11 mouse cellular contexts compared by ENCODE assay signal in the genomic region with DNA sequence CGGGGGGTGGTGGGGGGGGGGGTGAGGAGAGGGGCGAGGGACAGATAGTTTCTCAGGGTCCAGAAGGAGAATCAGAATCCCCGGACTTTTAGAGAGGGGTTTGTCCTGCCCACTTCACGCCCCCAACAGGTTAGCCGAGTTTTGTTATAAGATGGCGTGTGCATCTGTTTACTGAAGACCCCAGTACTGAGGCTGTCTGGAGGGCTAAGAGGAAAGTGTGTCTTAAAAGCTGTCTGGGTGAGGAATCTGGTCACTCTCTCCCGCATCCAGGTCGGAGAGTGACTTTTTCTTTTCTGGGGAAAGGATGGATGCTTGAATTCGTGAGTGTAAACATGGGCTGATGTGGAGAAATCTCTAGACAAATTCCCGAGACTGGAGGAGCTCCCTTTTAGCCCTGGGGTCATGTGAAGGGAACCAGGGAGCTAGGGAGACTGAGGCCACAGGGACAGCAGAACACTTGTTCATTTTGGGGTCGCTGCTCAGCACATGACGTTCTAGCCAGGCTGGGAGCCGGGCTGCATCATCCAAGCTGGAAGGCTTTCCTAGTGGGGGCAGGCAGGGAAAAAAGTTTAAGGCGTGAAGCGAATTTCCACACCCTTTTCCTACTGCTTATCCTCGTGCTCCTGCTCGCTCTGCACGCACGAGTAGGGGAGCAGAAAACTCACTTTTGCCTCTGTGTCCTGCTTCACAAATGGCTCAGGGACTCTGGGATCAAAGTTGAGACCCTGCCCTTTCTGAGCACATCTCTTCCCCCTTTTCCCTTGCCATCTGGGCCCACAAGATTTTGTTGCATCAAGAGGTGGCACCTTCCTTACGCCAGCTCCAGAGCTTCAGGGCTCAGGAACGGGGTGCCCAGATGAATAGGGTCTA. TPM values are rescaled to one million over a fixed set of nuclear protein-coding genes. Genes with fewer than 3 reads are reported as not detected.
DNase-seq lines count a peak whose midpoint lies in the region; ATAC-seq and TF ChIP-seq lines count a peak whose summit lies in the region.
"Had no signal": no experiment of that assay in that cellular context is flagged by ENCODE, and none has a peak within 500 bp of the region (broad histone marks: within the 10 kb centered on the region; RNA-seq: fewer than 3 reads in every experiment).

No protein-coding gene starts in this region.

- peak overlapping the region; percentile 96 for H3K4me2 ChIP-seq in kidney, postnatal 0 days (ENCODE audit: low read length)
- peak overlapping the region; percentile 90 for H3K4me2 ChIP-seq in embryonic facial prominence, embryonic 11.5 days (ENCODE audit: low read depth, low read length)
- H3K4me2 ChIP-seq in hindbrain, embryonic 16.5 days (ENCODE audit: low read length), result peak overlapping the region; percentile 97
- H3K4me2 ChIP-seq in neural tube, embryonic 12.5 days (replicated peaks), result peak overlapping the region; percentile 99

- H3K9ac ChIP-seq in kidney, postnatal 0 days (ENCODE audit: low read depth, low read length), result no peak overlapping the region
- no peak overlapping the region for H3K9ac ChIP-seq in embryonic facial prominence, embryonic 11.5 days (replicated peaks; ENCODE audit: low read length)
- peak overlapping the region; percentile 87 for H3K9ac ChIP-seq in hindbrain, embryonic 16.5 days (ENCODE audit: low read depth, low read length)
- peak overlapping the region; percentile 72 for H3K9ac ChIP-seq in neural tube, embryonic 12.5 days

- 2% methylated on average over 21 of the region's 21 CpGs for WGBS in kidney, postnatal 0 days
- under 1% methylated on average over 20 of the region's 21 CpGs for whole genome bisulfite sequencing in embryonic facial prominence, embryonic 11.5 days
- under 1% methylated on average over 21 of the region's 21 CpGs for WGBS in hindbrain, embryonic 16.5 days
- 2% methylated on average over 21 of the region's 21 CpGs for WGBS in neural tube, embryonic 12.5 days

- no peak overlapping the region for H3K27ac ChIP-seq in kidney, postnatal 0 days
- H3K27ac ChIP-seq in embryonic facial prominence, embryonic 11.5 days (replicated peaks; ENCODE audit: low read depth, low read length), result no peak overlapping the region
- H3K27ac ChIP-seq in hindbrain, embryonic 16.5 days (ENCODE audit: low read depth, low read length), result peak overlapping the region; percentile 80; the same call in 1 of the 2 replicates
- no peak overlapping the region for H3K27ac ChIP-seq in neural tube, embryonic 12.5 days

- DNase-seq in kidney, postnatal 0 days (ENCODE audit: low spot score), result peak; percentile 1
- DNase-seq in kidney, postnatal 36 days, result no peak
- peak; percentile 6 for DNase-seq in embryonic facial prominence, embryonic 11.5 days (ENCODE audit: low spot score)
- DNase-seq in ovary, postnatal 14 days (ENCODE audit: low spot score), result no peak
- DNase-seq in cerebellum, adult 11 months, result no peak
- no peak for DNase-seq in lung, postnatal 36 days

- peaks cover 20% of the 10 kb centered on the region for H3K27me3 ChIP-seq in kidney, postnatal 0 days (ENCODE audit: insufficient read depth, low read length)
- H3K27me3 ChIP-seq in embryonic facial prominence, embryonic 11.5 days (ENCODE audit: control insufficient read depth, insufficient read depth, low read length), result peaks cover 25% of the 10 kb centered on the region
- no peaks in the 10 kb centered on the region for H3K27me3 ChIP-seq in hindbrain, embryonic 16.5 days (replicated peaks; ENCODE audit: control insufficient read depth, insufficient read depth, low read length)
- peaks cover 17% of the 10 kb centered on the region for H3K27me3 ChIP-seq in neural tube, embryonic 12.5 days (replicated peaks)

- peak overlapping the region; percentile 51 for H3K4me3 ChIP-seq in kidney, postnatal 0 days (replicated peaks; ENCODE audit: low read depth, low read length)
- peak overlapping the region; percentile 47 for H3K4me3 ChIP-seq in embryonic facial prominence, embryonic 11.5 days (ENCODE audit: low read depth, low read length)
- peak overlapping the region; percentile 75 for H3K4me3 ChIP-seq in hindbrain, embryonic 16.5 days (ENCODE audit: low read length)
- peak overlapping the region; percentile 67 for H3K4me3 ChIP-seq in neural tube, embryonic 12.5 days
- H3K4me3 ChIP-seq: erythroblast, embryonic 14.5 days had no signal

- no peaks in the 10 kb centered on the region for H3K36me3 ChIP-seq in kidney, postnatal 0 days (ENCODE audit: insufficient read depth, low read length)
- no peaks in the 10 kb centered on the region for H3K36me3 ChIP-seq in embryonic facial prominence, embryonic 11.5 days (replicated peaks; ENCODE audit: control insufficient read depth, insufficient read depth, low read depth, low read length)
- no peaks in the 10 kb centered on the region for H3K36me3 ChIP-seq in hindbrain, embryonic 16.5 days (ENCODE audit: control insufficient read depth, insufficient read depth, low read length)
- no peaks in the 10 kb centered on the region for H3K36me3 ChIP-seq in neural tube, embryonic 12.5 days
- H3K36me3 ChIP-seq: G1E had no signal

- TF ChIP-seq CTCF in kidney, postnatal 0 days (IDR thresholded peaks at IDR 0.05; ENCODE audit: low read depth), result no peak

- peaks cover 11% of the 10 kb centered on the region; the same call in 1 of the 2 replicates for H3K4me1 ChIP-seq in kidney, postnatal 0 days (replicated peaks; ENCODE audit: insufficient read depth, low read length)
- H3K4me1 ChIP-seq in embryonic facial prominence, embryonic 11.5 days (ENCODE audit: control insufficient read depth, insufficient read depth, low read length), result peaks cover 4% of the 10 kb centered on the region; the same call in 1 of the 2 replicates
- peaks cover 17% of the 10 kb centered on the region for H3K4me1 ChIP-seq in hindbrain, embryonic 16.5 days (ENCODE audit: control insufficient read depth, insufficient read depth, low read depth, low read length)
- H3K4me1 ChIP-seq in neural tube, embryonic 12.5 days, result peaks cover 25% of the 10 kb centered on the region

- no peak for ATAC-seq in kidney, postnatal 0 days (replicated peaks; ENCODE audit: low FRiP score, low read depth)
- no peak for ATAC-seq in embryonic facial prominence, embryonic 11.5 days (replicated peaks; ENCODE audit: insufficient number of reproducible peaks, low FRiP score, low TSS enrichment, low read depth)
- ATAC-seq in hindbrain, embryonic 16.5 days, result no peak
- ATAC-seq in neural tube, embryonic 12.5 days (ENCODE audit: low FRiP score, low read depth), result no peak
- ATAC-seq: lung, postnatal 0 days had no signal

- H3K9me3 ChIP-seq in kidney, postnatal 0 days (replicated peaks; ENCODE audit: low read length), result no peaks in the 10 kb centered on the region
- H3K9me3 ChIP-seq in embryonic facial prominence, embryonic 11.5 days (replicated peaks; ENCODE audit: control insufficient read depth, low read length), result no peaks in the 10 kb centered on the region; the same call in 1 of the 2 replicates
- H3K9me3 ChIP-seq in hindbrain, embryonic 16.5 days (ENCODE audit: control insufficient read depth, low read length), result peaks cover 1% of the 10 kb centered on the region; the same call in 1 of the 2 replicates
- H3K9me3 ChIP-seq in neural tube, embryonic 12.5 days, result 0 out of 2 replicates have a peak, but pooled peaks cover 2% of the 10 kb centered on the region

RNA-seq across cellular contexts. Expression of a gene that starts 1.3 kb away (rescaled TPM):
- polyA plus RNA-seq in kidney, postnatal 0 days (2015; fragmentation: Nextera tagmentation; extraction: Ambion mirVana), result 0.93 and 1.0 TPM in 2 replicates
- polyA plus RNA-seq in embryonic facial prominence, embryonic 11.5 days (2014; fragmentation: Nextera tagmentation; extraction: Ambion mirVana), result 0.94 and 1.2 TPM in 2 replicates
- polyA plus RNA-seq in hindbrain, embryonic 16.5 days (2015; fragmentation: Nextera tagmentation; extraction: Ambion mirVana), result 14.5 and 16.5 TPM in 2 replicates
- polyA plus RNA-seq in neural tube, embryonic 12.5 days (2016; fragmentation: Nextera tagmentation; extraction: Ambion mirVana), result 9.3 and 11.1 TPM in 2 replicates
- polyA plus RNA-seq: erythroblast, embryonic 14.5 days; G1E had no signal

Comparison
In these comparisons a context has a peak if more than half of its experiments do, and no peak if none do; other contexts are left out.
1. DNase-seq: peak in kidney, postnatal 0 days (single experiment) and embryonic facial prominence, embryonic 11.5 days (single experiment); none in kidney, postnatal 36 days (0 of 2), ovary, postnatal 14 days (single experiment), cerebellum, adult 11 months (single experiment) and lung, postnatal 36 days (single experiment).
2. H3K9ac ChIP-seq: peak in hindbrain, embryonic 16.5 days (single experiment) and neural tube, embryonic 12.5 days (single experiment); none in kidney, postnatal 0 days (single experiment) and embryonic facial prominence, embryonic 11.5 days (single experiment).
3. Peak in every context shown above with its lines, with median percentiles within 50 percentile points of each other: H3K4me2 ChIP-seq and H3K4me3 ChIP-seq.